Mouse (Mus musculus): ENCODE measurements around the gene Foxe1. TPM values are rescaled to one million over a fixed set of nuclear protein-coding genes. Genes with fewer than 3 reads are reported as not detected.

The Foxe1 gene
- polyA plus RNA-seq (2015; fragmentation: Nextera tagmentation; extraction: Ambion mirVana): 0.26 and 0.31 TPM in 2 replicates

DNA sequence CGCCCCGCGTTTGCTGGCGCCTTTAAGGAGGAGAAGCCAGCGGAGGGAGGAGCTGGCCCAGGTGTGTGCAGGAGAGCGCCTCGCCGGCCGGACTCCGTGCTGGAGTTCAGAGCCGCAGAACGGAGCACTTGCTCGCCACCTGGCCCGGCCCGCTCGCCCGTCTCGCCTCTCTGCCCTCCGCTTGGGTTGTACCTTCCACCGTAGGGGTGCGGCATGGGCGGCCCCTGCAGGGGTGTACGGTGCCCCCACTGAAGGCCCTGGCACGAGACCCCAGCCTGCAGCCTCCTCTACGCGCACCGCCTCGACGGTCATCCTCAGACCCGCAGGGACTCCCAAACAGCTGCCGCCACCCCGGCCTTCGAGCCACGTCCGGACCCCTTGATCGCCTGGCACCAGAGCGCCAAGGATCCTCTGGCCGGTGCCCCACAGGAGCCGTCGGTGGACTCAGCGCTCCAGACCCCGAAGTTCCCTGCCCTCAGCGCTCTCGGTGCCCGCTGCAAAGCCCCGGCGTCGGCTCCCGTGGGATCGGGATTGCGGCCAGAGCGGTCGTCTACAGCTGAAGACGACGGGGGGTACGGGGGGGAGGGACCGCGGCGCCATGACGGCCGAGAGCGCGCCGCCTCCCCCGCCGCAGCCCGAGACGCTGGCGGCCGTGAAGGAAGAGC lies at the start of gene Foxe1:
TSS of gene Foxe1 (plus strand) at position 14 of the 665 bp plus-strand sequence.
- Histone ChIP-seq H3K4me1 (ENCODE audit: control insufficient read depth, insufficient read depth, low read length) (peaks cover 9% of the 10 kb centered on the region), H3K36me3 (ENCODE audit: control insufficient read depth, insufficient read depth, low read length) (no peaks in the 10 kb centered on the region), H3K4me3 (replicated peaks; ENCODE audit: low read length) (peak within 1 kb of the TSS; percentile 45), H3K27me3 (ENCODE audit: control insufficient read depth, insufficient read depth, low read length) (peaks cover 84% of the 10 kb centered on the region), H3K9ac (ENCODE audit: low read length) (peak within 1 kb of the TSS; percentile 57; the same call in 1 of the 2 replicates), H3K27ac (ENCODE audit: low read length) (no peak within 1 kb of the TSS), H3K4me2 (ENCODE audit: low read depth, low read length) (peak within 1 kb of the TSS; percentile 53), H3K9me3 (replicated peaks; ENCODE audit: control insufficient read depth, low read length) (no peaks in the 10 kb centered on the region)
- WGBS: under 1% methylated on average over 68 of the region's 70 CpGs
- ATAC-seq (ENCODE audit: insufficient read depth, low FRiP score): peak; percentile 57; the same call in 1 of the 2 replicates

- no peaks in the 10 kb centered on the region; the same call in 1 of the 2 replicates for H3K27me3 ChIP-seq (ENCODE audit: control insufficient read depth, insufficient read depth, low read length)
- ATAC-seq (ENCODE audit: insufficient read depth, low FRiP score): no peak; the same call in 1 of the 2 replicates
- peak overlapping the region; percentile 77 for H3K4me3 ChIP-seq (replicated peaks; ENCODE audit: low read length)
- 5% methylated on average over 8 of the region's 8 CpGs for WGBS
- no peaks in the 10 kb centered on the region for H3K9me3 ChIP-seq (replicated peaks; ENCODE audit: control insufficient read depth, low read length)
- H3K27ac ChIP-seq (ENCODE audit: low read length): peak overlapping the region; percentile 47; the same call in 1 of the 2 replicates
- H3K4me2 ChIP-seq (ENCODE audit: low read depth, low read length): peak overlapping the region; percentile 75
- H3K9ac ChIP-seq (ENCODE audit: low read length): no peak overlapping the region
- no peaks in the 10 kb centered on the region for H3K36me3 ChIP-seq (ENCODE audit: control insufficient read depth, insufficient read depth, low read length)
- H3K4me1 ChIP-seq (ENCODE audit: control insufficient read depth, insufficient read depth, low read length): no peaks in the 10 kb centered on the region; the same call in 1 of the 2 replicates
Measured at GRCm38 (mm10) chr4:46304071-46304470, 39.3 kb upstream of the Foxe1 start.

DNA sequence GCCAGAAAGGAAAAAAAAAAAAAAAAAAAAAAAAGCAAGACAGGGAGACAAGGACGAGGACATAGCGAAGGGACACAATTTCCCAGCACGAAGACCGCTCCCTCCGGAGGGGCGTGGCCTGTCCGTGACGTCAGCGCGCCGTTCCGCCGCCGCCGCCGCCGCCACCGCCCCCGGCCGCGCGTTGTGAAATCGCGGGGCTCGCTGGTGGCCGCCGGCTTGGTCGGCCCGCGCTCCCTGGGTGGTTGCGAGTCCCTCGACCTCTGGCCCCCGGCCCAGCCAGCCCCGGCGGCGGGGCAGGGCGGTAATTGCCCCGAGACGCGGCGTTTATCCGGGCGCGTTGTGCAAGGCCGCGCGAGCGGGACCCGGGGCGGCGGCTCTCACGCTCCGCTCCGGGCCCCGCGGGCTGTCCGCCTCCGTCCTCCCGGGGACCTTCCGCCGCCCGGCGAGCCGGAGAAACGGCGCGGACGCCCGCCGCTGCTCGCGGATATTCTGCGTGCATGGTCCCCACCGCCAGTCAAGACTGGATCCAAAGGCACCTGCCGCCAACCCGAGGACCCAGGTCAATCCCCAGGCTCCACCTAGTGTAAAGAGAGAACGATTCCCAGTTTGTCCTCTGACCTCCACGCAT lies 38.5 kb upstream of the Foxe1 start:
- Histone ChIP-seq H3K4me3 (replicated peaks; ENCODE audit: low read length) (peak overlapping the region; percentile 77), H3K27me3 (ENCODE audit: control insufficient read depth, insufficient read depth, low read length) (no peaks in the 10 kb centered on the region; the same call in 1 of the 2 replicates), H3K4me2 (ENCODE audit: low read depth, low read length) (peak overlapping the region; percentile 75), H3K36me3 (ENCODE audit: control insufficient read depth, insufficient read depth, low read length) (no peaks in the 10 kb centered on the region), H3K27ac (ENCODE audit: low read length) (0 out of 2 replicates have a peak overlapping the region, but pooled peaks have one; percentile 23), H3K9ac (ENCODE audit: low read length) (peak overlapping the region; percentile 90), H3K4me1 (ENCODE audit: control insufficient read depth, insufficient read depth, low read length) (no peaks in the 10 kb centered on the region; the same call in 1 of the 2 replicates), H3K9me3 (replicated peaks; ENCODE audit: control insufficient read depth, low read length) (no peaks in the 10 kb centered on the region)
- ATAC-seq (ENCODE audit: insufficient read depth, low FRiP score): peak; percentile 82
- under 1% methylated on average over 78 of the region's 78 CpGs for WGBS

- Histone ChIP-seq H3K36me3 (ENCODE audit: control insufficient read depth, insufficient read depth, low read length) (no peaks in the 10 kb centered on the region), H3K4me1 (ENCODE audit: control insufficient read depth, insufficient read depth, low read length) (no peaks in the 10 kb centered on the region; the same call in 1 of the 2 replicates), H3K9me3 (replicated peaks; ENCODE audit: control insufficient read depth, low read length) (no peaks in the 10 kb centered on the region), H3K9ac (ENCODE audit: low read length) (peak overlapping the region; percentile 90; the same call in 1 of the 2 replicates), H3K27me3 (ENCODE audit: control insufficient read depth, insufficient read depth, low read length) (no peaks in the 10 kb centered on the region; the same call in 1 of the 2 replicates), H3K4me2 (ENCODE audit: low read depth, low read length) (peak overlapping the region; percentile 75), H3K27ac (ENCODE audit: low read length) (no peak overlapping the region), H3K4me3 (replicated peaks; ENCODE audit: low read length) (peak overlapping the region; percentile 77)
- no peak for ATAC-seq (ENCODE audit: insufficient read depth, low FRiP score)
- WGBS: 26% methylated on average over 7 of the region's 7 CpGs
Measured at GRCm38 (mm10) chr4:46305436-46305835, 38.0 kb upstream of the Foxe1 start.

DNA sequence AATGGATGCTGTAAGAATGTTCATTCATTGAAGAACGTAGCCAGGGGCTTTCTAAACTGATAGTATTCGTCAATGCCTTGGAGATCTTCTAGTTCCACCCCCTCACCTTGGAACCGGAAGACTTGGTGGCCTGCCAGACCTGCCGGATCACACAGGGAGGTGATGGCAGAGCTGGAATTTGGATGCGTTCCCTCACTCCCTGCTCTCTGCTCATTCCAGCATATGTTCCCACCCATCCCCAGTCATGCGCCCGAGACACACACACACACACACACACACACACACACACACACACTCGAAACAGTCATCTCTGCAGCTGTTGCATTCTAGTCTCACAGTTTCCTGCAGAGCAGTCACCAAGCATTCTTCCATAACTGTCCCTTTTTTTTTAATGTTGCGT lies 36.1 kb upstream of the Foxe1 start:
- Histone ChIP-seq H3K4me1 (ENCODE audit: control insufficient read depth, insufficient read depth, low read length) (no peaks in the 10 kb centered on the region; the same call in 1 of the 2 replicates), H3K4me2 (ENCODE audit: low read depth, low read length) (no peak overlapping the region), H3K4me3 (replicated peaks; ENCODE audit: low read length) (no peak overlapping the region), H3K27ac (ENCODE audit: low read length) (no peak overlapping the region), H3K27me3 (ENCODE audit: control insufficient read depth, insufficient read depth, low read length) (no peaks in the 10 kb centered on the region; the same call in 1 of the 2 replicates), H3K9me3 (replicated peaks; ENCODE audit: control insufficient read depth, low read length) (no peaks in the 10 kb centered on the region), H3K9ac (ENCODE audit: low read length) (no peak overlapping the region), H3K36me3 (ENCODE audit: control insufficient read depth, insufficient read depth, low read length) (no peaks in the 10 kb centered on the region)
- no peak for ATAC-seq (ENCODE audit: insufficient read depth, low FRiP score)
- WGBS: 45% methylated on average over 9 of the region's 9 CpGs

- no peak for ATAC-seq (ENCODE audit: insufficient read depth, low FRiP score)
- Histone ChIP-seq H3K4me2 (ENCODE audit: low read depth, low read length) (no peak overlapping the region), H3K36me3 (ENCODE audit: control insufficient read depth, insufficient read depth, low read length) (no peaks in the 10 kb centered on the region), H3K4me1 (ENCODE audit: control insufficient read depth, insufficient read depth, low read length) (no peaks in the 10 kb centered on the region; the same call in 1 of the 2 replicates), H3K27ac (ENCODE audit: low read length) (no peak overlapping the region), H3K9ac (ENCODE audit: low read length) (no peak overlapping the region), H3K9me3 (replicated peaks; ENCODE audit: control insufficient read depth, low read length) (no peaks in the 10 kb centered on the region), H3K4me3 (replicated peaks; ENCODE audit: low read length) (no peak overlapping the region), H3K27me3 (ENCODE audit: control insufficient read depth, insufficient read depth, low read length) (no peaks in the 10 kb centered on the region; the same call in 1 of the 2 replicates)
- WGBS: 81% methylated on average over 7 of the region's 7 CpGs
Measured at GRCm38 (mm10) chr4:46307869-46308268, 35.5 kb upstream of the Foxe1 start.

DNA sequence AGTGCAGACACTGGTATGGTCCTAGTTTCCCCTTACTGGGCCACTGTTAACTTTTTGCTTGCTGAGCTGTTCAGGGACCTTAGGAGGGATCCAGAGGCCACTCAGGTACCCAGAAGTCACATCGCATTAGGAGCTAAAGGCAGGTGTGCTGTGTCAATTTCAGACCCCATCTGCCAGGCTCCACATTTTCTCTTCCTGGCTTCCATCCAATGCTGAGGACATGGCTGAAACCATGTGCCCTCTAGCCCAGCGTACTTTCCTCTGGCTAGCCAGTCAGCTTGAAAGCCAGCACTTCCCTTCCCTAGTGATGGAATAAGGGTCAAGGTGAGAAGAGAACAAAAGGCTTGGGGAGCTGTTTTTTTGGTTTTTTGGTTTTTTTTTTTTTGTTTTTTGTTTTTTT lies 31.8 kb upstream of the Foxe1 start:
- Histone ChIP-seq H3K9ac (ENCODE audit: low read length) (no peak overlapping the region), H3K27me3 (ENCODE audit: control insufficient read depth, insufficient read depth, low read length) (no peaks in the 10 kb centered on the region), H3K4me2 (ENCODE audit: low read depth, low read length) (no peak overlapping the region), H3K36me3 (ENCODE audit: control insufficient read depth, insufficient read depth, low read length) (no peaks in the 10 kb centered on the region), H3K9me3 (replicated peaks; ENCODE audit: control insufficient read depth, low read length) (no peaks in the 10 kb centered on the region), H3K27ac (ENCODE audit: low read length) (no peak overlapping the region), H3K4me1 (ENCODE audit: control insufficient read depth, insufficient read depth, low read length) (no peaks in the 10 kb centered on the region), H3K4me3 (replicated peaks; ENCODE audit: low read length) (no peak overlapping the region)
- ATAC-seq (ENCODE audit: insufficient read depth, low FRiP score): no peak
- WGBS: 61% methylated on average over 2 of the region's 2 CpGs

GRCm38 (mm10) chr4:46321730-46322389 lies 21.5 kb upstream of the Foxe1 start:
- Histone ChIP-seq H3K4me1 (ENCODE audit: control insufficient read depth, insufficient read depth, low read length) (no peaks in the 10 kb centered on the region), H3K9ac (ENCODE audit: low read length) (no peak overlapping the region), H3K9me3 (replicated peaks; ENCODE audit: control insufficient read depth, low read length) (no peaks in the 10 kb centered on the region), H3K36me3 (ENCODE audit: control insufficient read depth, insufficient read depth, low read length) (no peaks in the 10 kb centered on the region), H3K27ac (ENCODE audit: low read length) (no peak overlapping the region), H3K4me3 (replicated peaks; ENCODE audit: low read length) (no peak overlapping the region), H3K27me3 (ENCODE audit: control insufficient read depth, insufficient read depth, low read length) (0 out of 2 replicates have a peak, but pooled peaks cover 3% of the 10 kb centered on the region), H3K4me2 (ENCODE audit: low read depth, low read length) (no peak overlapping the region)
- no peak for ATAC-seq (ENCODE audit: insufficient read depth, low FRiP score)
- 79% methylated on average over 13 of the region's 13 CpGs for WGBS
